Mouse (Mus musculus): ENCODE data around the gene Olfr1432. TPM values are rescaled to one million over a fixed set of nuclear protein-coding genes. Genes with fewer than 3 reads are reported as not detected.
"Not testable (repeated sequence)": the region's sequence is repeated elsewhere in the genome, so short reads cannot be mapped to it uniquely, and the experiment has no call there.

Gene Olfr1432
- not detected in 2 replicates for polyA plus RNA-seq (2015; fragmentation: Nextera tagmentation; extraction: Ambion mirVana)

DNA sequence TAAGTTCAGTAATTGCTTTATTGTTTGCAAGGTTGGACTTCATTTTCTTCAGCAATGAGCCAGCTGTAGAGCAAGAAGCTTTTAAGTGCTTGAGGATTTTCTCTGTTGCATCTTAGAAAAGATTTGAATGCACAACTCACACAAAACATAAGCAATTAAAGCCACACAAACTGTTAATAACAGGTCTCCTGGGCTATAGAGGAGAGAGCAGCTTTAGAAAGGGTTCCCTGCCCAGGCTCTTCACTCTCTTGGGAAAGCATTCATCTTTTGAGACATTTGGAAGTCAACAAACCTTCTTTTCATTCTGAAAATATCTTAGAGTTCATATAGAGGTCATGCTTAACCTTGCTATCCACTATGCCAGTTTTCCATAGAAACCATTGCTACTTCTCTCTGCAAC lies at the start of gene Olfr1432:
Gene Olfr1432 (minus strand): TSS at position 101 of the 400 bp plus-strand sequence.
- not testable (repeated sequence) for H3K9me3 ChIP-seq; H3K9ac ChIP-seq (replicated peaks); H3K4me2 ChIP-seq (replicated peaks); H3K27ac ChIP-seq (replicated peaks); H3K36me3 ChIP-seq; H3K4me1 ChIP-seq; ATAC-seq (replicated peaks); H3K4me3 ChIP-seq; H3K27me3 ChIP-seq

- Histone ChIP-seq H3K27me3 (no peaks in the 10 kb centered on the region), H3K36me3 (no peaks in the 10 kb centered on the region), H3K4me2 (replicated peaks) (no peak within 1 kb of the TSS), H3K4me1 (no peaks in the 10 kb centered on the region), H3K27ac (replicated peaks) (no peak within 1 kb of the TSS), H3K9ac (replicated peaks) (no peak within 1 kb of the TSS), H3K4me3 (no peak within 1 kb of the TSS), H3K9me3 (no peaks in the 10 kb centered on the region)
- 63% methylated on average over 2 of the region's 2 CpGs for WGBS
- no peak for ATAC-seq (replicated peaks)
These were observed 47.2 kb upstream of the Olfr1432 start, which contains the start of gene Olfr1434 for GRCm38 (mm10) chr19:12279554-12279953. TSS of gene Olfr1434 (plus strand) at chr19:12279854.

GRCm38 (mm10) chr19:12260732-12261131 lies 28.3 kb upstream of the Olfr1432 start, which contains the start of gene Olfr235:
TSS of gene Olfr235 (plus strand) at chr19:12261032.
- Histone ChIP-seq H3K4me1 (no peaks in the 10 kb centered on the region), H3K27ac (replicated peaks) (no peak within 1 kb of the TSS), H3K9me3 (no peaks in the 10 kb centered on the region), H3K27me3 (no peaks in the 10 kb centered on the region), H3K36me3 (no peaks in the 10 kb centered on the region), H3K9ac (replicated peaks) (no peak within 1 kb of the TSS), H3K4me2 (replicated peaks) (no peak within 1 kb of the TSS), H3K4me3 (no peak within 1 kb of the TSS)
- WGBS = 46% methylated on average over 1 of the region's 1 CpGs
- no peak for ATAC-seq (replicated peaks)

GRCm38 (mm10) chr19:12241559-12241958 lies 9.2 kb upstream of the Olfr1432 start, which contains the start of gene Olfr262:
TSS of gene Olfr262 (minus strand) at chr19:12241659.
- Histone ChIP-seq H3K27ac (replicated peaks) (no peak within 1 kb of the TSS), H3K9ac (replicated peaks) (no peak within 1 kb of the TSS), H3K36me3 (no peaks in the 10 kb centered on the region), H3K4me3 (no peak within 1 kb of the TSS), H3K9me3 (no peaks in the 10 kb centered on the region), H3K27me3 (no peaks in the 10 kb centered on the region), H3K4me2 (replicated peaks) (no peak within 1 kb of the TSS), H3K4me1 (no peaks in the 10 kb centered on the region)
- 77% methylated on average over 1 of the region's 1 CpGs for WGBS
- no peak for ATAC-seq (replicated peaks)

DNA sequence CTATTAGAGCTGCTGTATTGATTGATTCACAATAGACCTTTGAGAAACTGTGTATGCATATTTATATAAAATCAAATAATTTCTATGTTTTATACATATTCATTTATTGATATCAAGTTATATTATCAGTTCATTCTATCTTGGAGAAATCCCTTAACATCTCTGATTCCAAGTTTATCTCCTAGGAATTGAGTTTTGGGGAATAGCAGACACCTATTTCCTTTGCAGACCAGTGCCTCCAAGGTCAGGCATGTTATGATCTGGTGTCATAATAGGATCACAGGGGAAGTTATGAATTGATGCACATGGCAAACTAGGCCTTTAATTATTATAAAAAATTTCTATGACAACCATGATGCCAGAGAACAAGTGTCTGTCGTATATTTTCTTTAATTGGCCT lies 32.1 kb downstream of the Olfr1432 start, which contains the start of gene Olfr1431:
Gene Olfr1431 (plus strand): TSS at position 301 of the 400 bp plus-strand sequence.
- Histone ChIP-seq H3K36me3 (no peaks in the 10 kb centered on the region), H3K9me3 (no peaks in the 10 kb centered on the region), H3K4me3 (no peak within 1 kb of the TSS), H3K9ac (replicated peaks) (no peak within 1 kb of the TSS), H3K4me2 (replicated peaks) (no peak within 1 kb of the TSS), H3K4me1 (no peaks in the 10 kb centered on the region), H3K27ac (replicated peaks) (no peak within 1 kb of the TSS), H3K27me3 (no peaks in the 10 kb centered on the region)
- 86% methylated on average over 1 of the region's 1 CpGs for WGBS
- no peak for ATAC-seq (replicated peaks)

GRCm38 (mm10) chr19:12199076-12199475 lies 33.3 kb downstream of the Olfr1432 start:
- H3K27me3 ChIP-seq; ATAC-seq (replicated peaks); H3K4me1 ChIP-seq; H3K36me3 ChIP-seq; H3K4me2 ChIP-seq (replicated peaks); H3K4me3 ChIP-seq; H3K9ac ChIP-seq (replicated peaks); H3K27ac ChIP-seq (replicated peaks); H3K9me3 ChIP-seq: not testable (repeated sequence)
- WGBS = 78% methylated on average over 4 of the region's 4 CpGs

Other genes starting within 250 kb of the Olfr1432 start
- not detected in 2 replicates for gene Olfr1423, start 191.3 kb downstream of the Olfr1432 start, polyA plus RNA-seq (2015; fragmentation: Nextera tagmentation; extraction: Ambion mirVana)
- gene Olfr1424, start 169.9 kb downstream of the Olfr1432 start, polyA plus RNA-seq (2015; fragmentation: Nextera tagmentation; extraction: Ambion mirVana) = not detected in 2 replicates
- gene Olfr1425, start 154.9 kb downstream of the Olfr1432 start, polyA plus RNA-seq (2015; fragmentation: Nextera tagmentation; extraction: Ambion mirVana) = not detected in 2 replicates
- gene Olfr1426, start 140.6 kb downstream of the Olfr1432 start, polyA plus RNA-seq (2015; fragmentation: Nextera tagmentation; extraction: Ambion mirVana) = not detected in 2 replicates
- gene Olfr1427, start 129.3 kb downstream of the Olfr1432 start, polyA plus RNA-seq (2015; fragmentation: Nextera tagmentation; extraction: Ambion mirVana) = not detected in 2 replicates
- gene Olfr1428, start 116.7 kb downstream of the Olfr1432 start, polyA plus RNA-seq (2015; fragmentation: Nextera tagmentation; extraction: Ambion mirVana) = not detected in 2 replicates
- gene Olfr76, start 109.4 kb downstream of the Olfr1432 start, polyA plus RNA-seq (2015; fragmentation: Nextera tagmentation; extraction: Ambion mirVana) = not detected in 2 replicates
- not detected in 2 replicates for gene Olfr1555-ps1, start 62.5 kb downstream of the Olfr1432 start, polyA plus RNA-seq (2015; fragmentation: Nextera tagmentation; extraction: Ambion mirVana)
- gene Olfr1431, start 32.0 kb downstream of the Olfr1432 start, polyA plus RNA-seq (2015; fragmentation: Nextera tagmentation; extraction: Ambion mirVana) = not detected in 2 replicates
- not detected in 2 replicates for gene Olfr262, start 9.1 kb upstream of the Olfr1432 start, polyA plus RNA-seq (2015; fragmentation: Nextera tagmentation; extraction: Ambion mirVana)
- not detected in 2 replicates for gene Olfr235, start 28.4 kb upstream of the Olfr1432 start, polyA plus RNA-seq (2015; fragmentation: Nextera tagmentation; extraction: Ambion mirVana)
- not detected in 2 replicates for gene Olfr1434, start 47.3 kb upstream of the Olfr1432 start, polyA plus RNA-seq (2015; fragmentation: Nextera tagmentation; extraction: Ambion mirVana)
- gene Olfr1436, start 66.5 kb upstream of the Olfr1432 start, polyA plus RNA-seq (2015; fragmentation: Nextera tagmentation; extraction: Ambion mirVana) = not detected in 2 replicates
- gene Olfr1437, start 92.5 kb upstream of the Olfr1432 start, polyA plus RNA-seq (2015; fragmentation: Nextera tagmentation; extraction: Ambion mirVana) = not detected in 2 replicates
- not detected in 2 replicates for gene Olfr1438-ps1, start 103.3 kb upstream of the Olfr1432 start, polyA plus RNA-seq (2015; fragmentation: Nextera tagmentation; extraction: Ambion mirVana)
- not detected in 2 replicates for gene Olfr1440, start 154.7 kb upstream of the Olfr1432 start, polyA plus RNA-seq (2015; fragmentation: Nextera tagmentation; extraction: Ambion mirVana)
- gene Olfr1441, start 184.8 kb upstream of the Olfr1432 start, polyA plus RNA-seq (2015; fragmentation: Nextera tagmentation; extraction: Ambion mirVana) = not detected in 2 replicates
- gene Pfpl, start 195.3 kb upstream of the Olfr1432 start, polyA plus RNA-seq (2015; fragmentation: Nextera tagmentation; extraction: Ambion mirVana) = not detected in 2 replicates
- gene Mpeg1, start 228.2 kb upstream of the Olfr1432 start, polyA plus RNA-seq (2015; fragmentation: Nextera tagmentation; extraction: Ambion mirVana) = 0.55 and 0.56 TPM in 2 replicates